In the genomic region with DNA sequence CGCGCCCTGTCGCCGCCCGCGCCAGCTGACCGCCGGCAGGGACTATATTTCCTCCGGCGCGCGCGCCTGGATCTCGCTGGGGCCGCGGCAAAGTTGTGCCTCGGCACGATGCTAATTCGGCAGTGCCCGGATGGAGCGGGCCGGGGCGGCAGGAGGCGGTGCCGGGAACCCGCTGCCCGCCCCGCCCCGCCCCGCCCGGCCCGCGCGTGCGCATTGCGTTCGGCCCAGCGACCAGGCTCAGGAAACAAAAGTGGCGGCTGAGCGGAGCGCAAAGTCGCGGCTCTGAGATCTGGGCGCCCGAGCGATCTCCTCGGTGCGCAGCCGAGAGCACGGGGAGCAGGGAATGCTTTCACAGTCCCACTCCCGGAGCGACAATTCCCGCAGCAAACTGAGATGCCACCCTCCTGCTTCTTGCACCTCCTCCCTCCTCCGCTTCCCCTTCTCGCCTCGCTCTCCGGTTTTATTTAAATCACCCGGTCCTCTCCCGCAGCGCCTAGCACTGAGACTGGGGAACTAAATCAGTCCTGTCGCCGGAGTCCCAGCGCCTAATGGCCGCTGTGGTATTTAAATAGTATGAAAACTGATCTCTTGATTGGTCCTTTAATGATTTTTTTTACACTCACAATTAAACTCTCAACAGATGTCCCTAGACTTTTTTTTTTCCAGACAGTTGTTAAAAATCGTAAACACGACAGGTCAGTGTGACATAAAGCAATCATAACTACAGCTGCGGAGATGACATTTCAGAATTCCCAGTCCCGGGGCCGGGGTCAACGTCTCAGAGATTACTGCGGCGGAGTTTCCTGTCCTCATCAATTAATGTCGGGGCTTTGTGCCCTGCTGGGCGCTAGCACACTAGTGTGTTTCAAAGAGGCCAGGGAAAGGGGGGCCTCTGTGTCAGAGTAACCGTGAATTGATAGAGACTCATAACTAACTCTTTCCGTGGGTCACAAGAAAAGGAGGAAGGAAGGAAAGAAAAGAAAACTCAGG, we compare ENCODE assay signal across 8 mouse cellular contexts. TPM values are rescaled to one million over a fixed set of nuclear protein-coding genes. Genes with fewer than 3 reads are reported as not detected.
DNase-seq lines count a peak whose midpoint lies in the region; ATAC-seq and TF ChIP-seq lines count a peak whose summit lies in the region.

A gene (minus strand): TSS at position 44 of the 990 bp plus-strand sequence.

- peaks cover 13% of the 10 kb centered on the region; the same call in 1 of the 2 replicates for H3K27me3 ChIP-seq in embryonic facial prominence, embryonic 14.5 days (replicated peaks; ENCODE audit: control insufficient read depth, insufficient read depth, low read length)
- H3K27me3 ChIP-seq in heart, embryonic 11.5 days (ENCODE audit: control insufficient read depth, insufficient read depth, low read length), result peaks cover 23% of the 10 kb centered on the region
- H3K27me3 ChIP-seq in kidney, embryonic 16.5 days (ENCODE audit: insufficient read depth, low read length), result peaks cover 5% of the 10 kb centered on the region; the same call in 1 of the 2 replicates
- H3K27me3 ChIP-seq in liver, embryonic 13.5 days, result peaks cover 78% of the 10 kb centered on the region
- H3K27me3 ChIP-seq in stomach, embryonic 15.5 days (replicated peaks), result peaks cover 8% of the 10 kb centered on the region

- TF ChIP-seq CTCF in bone marrow, adult 2 months (IDR thresholded peaks at IDR 0.05; ENCODE audit: control insufficient read depth, insufficient read depth, low read length), result no peak

- no peaks in the 10 kb centered on the region for H3K36me3 ChIP-seq in embryonic facial prominence, embryonic 14.5 days (ENCODE audit: control insufficient read depth, insufficient read depth, low read length)
- H3K36me3 ChIP-seq in heart, embryonic 11.5 days (ENCODE audit: control insufficient read depth, insufficient read depth, low read length), result no peaks in the 10 kb centered on the region
- no peaks in the 10 kb centered on the region for H3K36me3 ChIP-seq in kidney, embryonic 16.5 days (ENCODE audit: insufficient read depth, low read length)
- no peaks in the 10 kb centered on the region for H3K36me3 ChIP-seq in liver, embryonic 13.5 days
- no peaks in the 10 kb centered on the region for H3K36me3 ChIP-seq in stomach, embryonic 15.5 days

- no peaks in the 10 kb centered on the region for H3K9me3 ChIP-seq in embryonic facial prominence, embryonic 14.5 days (ENCODE audit: control insufficient read depth, low read length)
- no peaks in the 10 kb centered on the region for H3K9me3 ChIP-seq in heart, embryonic 11.5 days (replicated peaks; ENCODE audit: control insufficient read depth, low read length)
- H3K9me3 ChIP-seq in kidney, embryonic 16.5 days (ENCODE audit: low read length), result no peaks in the 10 kb centered on the region
- no peaks in the 10 kb centered on the region for H3K9me3 ChIP-seq in liver, embryonic 13.5 days (replicated peaks)
- no peaks in the 10 kb centered on the region for H3K9me3 ChIP-seq in stomach, embryonic 15.5 days

- under 1% methylated on average over 76 of the region's 76 CpGs for WGBS in bone marrow, adult 2 months
- under 1% methylated on average over 39 of the region's 76 CpGs for WGBS in embryonic facial prominence, embryonic 14.5 days
- under 1% methylated on average over 75 of the region's 76 CpGs for WGBS in heart, embryonic 11.5 days (ENCODE audit: insufficient replicate concordance)
- under 1% methylated on average over 69 of the region's 76 CpGs for WGBS in kidney, embryonic 16.5 days
- under 1% methylated on average over 57 of the region's 76 CpGs for WGBS in liver, embryonic 13.5 days (ENCODE audit: insufficient replicate concordance)
- WGBS in stomach, embryonic 15.5 days, result under 1% methylated on average over 73 of the region's 76 CpGs

- TF ChIP-seq POLR2A in bone marrow, adult 2 months (IDR thresholded peaks at IDR 0.05; ENCODE audit: borderline replicate concordance, control insufficient read depth, low read depth, low read length), result peak; percentile 22; the same call in 1 of the 2 replicates

- DNase-seq in B cell, adult 2 months, result peak; percentile 74 to 76
- DNase-seq in embryonic facial prominence, embryonic 14.5 days (ENCODE audit: low spot score), result peak; percentile 93
- peak; percentile 41 for DNase-seq in liver, embryonic 13.5 days
- peak; percentile 96 for DNase-seq in neural tube, embryonic 10.5 days (ENCODE audit: extremely low spot score, low spot score)

- peak; percentile 87 for ATAC-seq in embryonic facial prominence, embryonic 14.5 days (ENCODE audit: low read depth)
- peak; percentile 70; the same call in 1 of the 2 replicates for ATAC-seq in heart, embryonic 11.5 days (replicated peaks; ENCODE audit: insufficient number of reproducible peaks, low FRiP score, low TSS enrichment)
- peak; percentile 82 for ATAC-seq in kidney, embryonic 16.5 days (ENCODE audit: low FRiP score, low TSS enrichment)
- ATAC-seq in liver, embryonic 13.5 days (ENCODE audit: low read depth), result peak; percentile 72
- ATAC-seq in stomach, embryonic 15.5 days (ENCODE audit: insufficient read depth, low FRiP score, low read depth), result peak; percentile 80

- peak within 1 kb of the TSS; percentile 97 for H3K4me2 ChIP-seq in embryonic facial prominence, embryonic 14.5 days (ENCODE audit: low read depth, low read length)
- peak within 1 kb of the TSS; percentile 99 for H3K4me2 ChIP-seq in heart, embryonic 11.5 days
- H3K4me2 ChIP-seq in kidney, embryonic 16.5 days (replicated peaks; ENCODE audit: low read depth, low read length), result peak within 1 kb of the TSS; percentile 99
- H3K4me2 ChIP-seq in liver, embryonic 13.5 days, result peak within 1 kb of the TSS; percentile 78
- peak within 1 kb of the TSS; percentile 99 for H3K4me2 ChIP-seq in stomach, embryonic 15.5 days

- peak within 1 kb of the TSS; percentile 78 for H3K9ac ChIP-seq in embryonic facial prominence, embryonic 14.5 days (ENCODE audit: low read depth, low read length)
- peak within 1 kb of the TSS; percentile 75 for H3K9ac ChIP-seq in heart, embryonic 11.5 days (ENCODE audit: low read depth, low read length)
- peak within 1 kb of the TSS; percentile 71 for H3K9ac ChIP-seq in kidney, embryonic 16.5 days (replicated peaks; ENCODE audit: low read length)
- H3K9ac ChIP-seq in liver, embryonic 13.5 days, result peak within 1 kb of the TSS; percentile 49
- H3K9ac ChIP-seq in stomach, embryonic 15.5 days, result peak within 1 kb of the TSS; percentile 65

- no peaks in the 10 kb centered on the region for H3K4me1 ChIP-seq in bone marrow, adult 2 months (ENCODE audit: control insufficient read depth, insufficient read depth, low read length)
- peaks cover 23% of the 10 kb centered on the region for H3K4me1 ChIP-seq in embryonic facial prominence, embryonic 14.5 days (ENCODE audit: control insufficient read depth, insufficient read depth, low read length)
- peaks cover 17% of the 10 kb centered on the region for H3K4me1 ChIP-seq in heart, embryonic 11.5 days (ENCODE audit: control insufficient read depth, insufficient read depth, low read length)
- peaks cover 38% of the 10 kb centered on the region for H3K4me1 ChIP-seq in kidney, embryonic 16.5 days (ENCODE audit: insufficient read depth, low read length)
- H3K4me1 ChIP-seq in liver, embryonic 13.5 days (replicated peaks), result peaks cover 31% of the 10 kb centered on the region
- peaks cover 24% of the 10 kb centered on the region for H3K4me1 ChIP-seq in stomach, embryonic 15.5 days

- H3K27ac ChIP-seq in bone marrow, adult 2 months (ENCODE audit: control insufficient read depth, insufficient read depth, low read depth, low read length, poor library complexity), result no peak within 1 kb of the TSS; the same call in 1 of the 2 replicates
- peak within 1 kb of the TSS; percentile 84 for H3K27ac ChIP-seq in embryonic facial prominence, embryonic 14.5 days (replicated peaks; ENCODE audit: low read depth, low read length)
- H3K27ac ChIP-seq in heart, embryonic 11.5 days (ENCODE audit: low read depth, low read length), result peak within 1 kb of the TSS; percentile 48
- peak within 1 kb of the TSS; percentile 78 for H3K27ac ChIP-seq in kidney, embryonic 16.5 days (ENCODE audit: low read length)
- H3K27ac ChIP-seq in liver, embryonic 13.5 days, result peak within 1 kb of the TSS; percentile 59; the same call in 1 of the 2 replicates
- peak within 1 kb of the TSS; percentile 87 for H3K27ac ChIP-seq in stomach, embryonic 15.5 days

- peak within 1 kb of the TSS; percentile 84 for H3K4me3 ChIP-seq in bone marrow, adult 2 months (replicated peaks; ENCODE audit: control insufficient read depth, low read depth, low read length)
- peak within 1 kb of the TSS; percentile 74 for H3K4me3 ChIP-seq in embryonic facial prominence, embryonic 14.5 days (ENCODE audit: low read depth, low read length)
- peak within 1 kb of the TSS; percentile 76 for H3K4me3 ChIP-seq in heart, embryonic 11.5 days (ENCODE audit: low read depth, low read length)
- peak within 1 kb of the TSS; percentile 78 for H3K4me3 ChIP-seq in kidney, embryonic 16.5 days (ENCODE audit: low read length)
- peak within 1 kb of the TSS; percentile 60 for H3K4me3 ChIP-seq in liver, embryonic 13.5 days (replicated peaks)
- peak within 1 kb of the TSS; percentile 71 for H3K4me3 ChIP-seq in stomach, embryonic 15.5 days (replicated peaks)

RNA-seq across cellular contexts. Expression of the gene that starts here (rescaled TPM):
- polyA plus RNA-seq in bone marrow, adult 2 months (2011; ENCODE audit: insufficient read depth, insufficient read length, low replicate concordance, missing spikeins), result 9.5 TPM in 1 of 2 replicates, not detected in the other
- polyA plus RNA-seq in embryonic facial prominence, embryonic 14.5 days (2014; fragmentation: Nextera tagmentation; extraction: Ambion mirVana), result 0.49 and 0.52 TPM in 2 replicates
- 0.39 and 0.56 TPM in 2 replicates for polyA plus RNA-seq in heart, embryonic 11.5 days (2014; fragmentation: Nextera tagmentation; extraction: Ambion mirVana)
- 0.19 and 0.49 TPM in 2 replicates for polyA plus RNA-seq in kidney, embryonic 16.5 days (2015; fragmentation: Nextera tagmentation; extraction: Ambion mirVana)
- polyA plus RNA-seq in liver, embryonic 13.5 days (2015; fragmentation: Nextera tagmentation; extraction: Ambion mirVana), result 0.12 TPM in 1 of 2 replicates, not detected in the other
- 0.58 and 0.65 TPM in 2 replicates for polyA plus RNA-seq in stomach, embryonic 15.5 days (2015; fragmentation: Nextera tagmentation; extraction: Ambion mirVana)

Comparison
In these comparisons a context has a peak if more than half of its experiments do, and no peak if none do; other contexts are left out.
1. Peak in DNase-seq, ATAC-seq, H3K4me3 ChIP-seq, H3K27ac ChIP-seq, H3K9ac ChIP-seq and H3K4me2 ChIP-seq in embryonic facial prominence, embryonic 14.5 days; RNA of the gene not detected or under 1 TPM.
2. Peak in ATAC-seq, H3K4me3 ChIP-seq, H3K27ac ChIP-seq, H3K9ac ChIP-seq and H3K4me2 ChIP-seq in heart, embryonic 11.5 days; RNA of the gene not detected or under 1 TPM.
3. Peak in ATAC-seq, H3K4me3 ChIP-seq, H3K27ac ChIP-seq, H3K9ac ChIP-seq and H3K4me2 ChIP-seq in kidney, embryonic 16.5 days; RNA of the gene not detected or under 1 TPM.
4. Peak in DNase-seq, ATAC-seq, H3K4me3 ChIP-seq, H3K27ac ChIP-seq, H3K9ac ChIP-seq and H3K4me2 ChIP-seq in liver, embryonic 13.5 days; RNA of the gene not detected or under 1 TPM.
5. Peak in ATAC-seq, H3K4me3 ChIP-seq, H3K27ac ChIP-seq, H3K9ac ChIP-seq and H3K4me2 ChIP-seq in stomach, embryonic 15.5 days; RNA of the gene not detected or under 1 TPM.
6. DNase-seq: peak in every context shown above with its lines; median percentile 96 in neural tube, embryonic 10.5 days; 93 in embryonic facial prominence, embryonic 14.5 days; 75 in B cell, adult 2 months; 41 in liver, embryonic 13.5 days.